ENCODE assay signal across 14 mouse cellular contexts in genomic region chr5:120568964-120569363, GRCm38 (mm10). TPM values are rescaled to one million over a fixed set of nuclear protein-coding genes. Genes with fewer than 3 reads are reported as not detected.
DNase-seq lines count a peak whose midpoint lies in the region; ATAC-seq and TF ChIP-seq lines count a peak whose summit lies in the region.
"Had no signal": no experiment of that assay in that cellular context is flagged by ENCODE, and none has a peak within 500 bp of the region (broad histone marks: within the 10 kb centered on the region; RNA-seq: fewer than 3 reads in every experiment).

No protein-coding gene starts in this region.

- intact Hi-C loops in left cerebral cortex, postnatal 36 days (cut with DNase I), result no loop called here

- H3K27ac ChIP-seq in hindbrain, embryonic 12.5 days, result peak overlapping the region; percentile 82; the same call in 1 of the 2 replicates
- H3K27ac ChIP-seq in hindbrain, embryonic 10.5 days, result no peak overlapping the region
- H3K27ac ChIP-seq in embryonic facial prominence, embryonic 15.5 days (replicated peaks), result peak overlapping the region; percentile 89; the same call in 1 of the 2 replicates
- H3K27ac ChIP-seq in hindbrain, postnatal 0 days, result peak overlapping the region; percentile 82
- H3K27ac ChIP-seq in midbrain, postnatal 0 days (ENCODE audit: low read depth, low read length), result peak overlapping the region; percentile 79; the same call in 1 of the 2 replicates

- H3K4me1 ChIP-seq in hindbrain, embryonic 12.5 days, result peaks cover 66% of the 10 kb centered on the region
- peaks cover 73% of the 10 kb centered on the region for H3K4me1 ChIP-seq in hindbrain, embryonic 10.5 days (replicated peaks)
- H3K4me1 ChIP-seq in embryonic facial prominence, embryonic 15.5 days, result peaks cover 76% of the 10 kb centered on the region
- H3K4me1 ChIP-seq in hindbrain, postnatal 0 days (ENCODE audit: insufficient read depth, low read length), result peaks cover 63% of the 10 kb centered on the region
- H3K4me1 ChIP-seq in midbrain, postnatal 0 days (ENCODE audit: insufficient read depth, low read length), result peaks cover 29% of the 10 kb centered on the region

- H3K4me2 ChIP-seq in hindbrain, embryonic 12.5 days (replicated peaks), result no peak overlapping the region
- no peak overlapping the region for H3K4me2 ChIP-seq in embryonic facial prominence, embryonic 15.5 days (replicated peaks)
- no peak overlapping the region for H3K4me2 ChIP-seq in hindbrain, postnatal 0 days (ENCODE audit: low read depth, low read length)
- no peak overlapping the region for H3K4me2 ChIP-seq in midbrain, postnatal 0 days (ENCODE audit: low read depth, low read length, poor library complexity, severe bottlenecking)
- H3K4me2 ChIP-seq: heart, embryonic 11.5 days had no signal

- no peak for DNase-seq in hindbrain, embryonic 10.5 days (ENCODE audit: low spot score)
- DNase-seq in hindbrain, postnatal 0 days (ENCODE audit: low spot score), result no peak
- no peak for DNase-seq in midbrain, postnatal 0 days (ENCODE audit: low spot score)
- DNase-seq in natural killer cell, adult 2 months (ENCODE audit: low spot score in 2 of 2), result no peak
- DNase-seq in left cerebral cortex, adult 8-10 months (ENCODE audit: low spot score in 2 of 2), result no peak
- no peak for DNase-seq in left cerebral cortex, postnatal 36 days (ENCODE audit: low spot score in 2 of 2)
- DNase-seq: lung, adult 18-20 months; right cerebral cortex, postnatal 14 days had no signal

- H3K27me3 ChIP-seq in hindbrain, embryonic 12.5 days, result no peaks in the 10 kb centered on the region
- H3K27me3 ChIP-seq in hindbrain, embryonic 10.5 days (ENCODE audit: insufficient read depth, poor library complexity, severe bottlenecking), result no peaks in the 10 kb centered on the region
- H3K27me3 ChIP-seq in embryonic facial prominence, embryonic 15.5 days, result no peaks in the 10 kb centered on the region
- H3K27me3 ChIP-seq in hindbrain, postnatal 0 days (ENCODE audit: insufficient read depth, low read length), result no peaks in the 10 kb centered on the region
- H3K27me3 ChIP-seq in midbrain, postnatal 0 days (ENCODE audit: insufficient read depth, low read length), result no peaks in the 10 kb centered on the region
- H3K27me3 ChIP-seq: Patski had no signal

- no peak overlapping the region for H3K4me3 ChIP-seq in hindbrain, embryonic 12.5 days
- no peak overlapping the region for H3K4me3 ChIP-seq in hindbrain, embryonic 10.5 days
- H3K4me3 ChIP-seq in embryonic facial prominence, embryonic 15.5 days (replicated peaks), result no peak overlapping the region
- no peak overlapping the region for H3K4me3 ChIP-seq in hindbrain, postnatal 0 days (ENCODE audit: low read length)
- H3K4me3 ChIP-seq in midbrain, postnatal 0 days (ENCODE audit: low read depth, low read length), result no peak overlapping the region
- H3K4me3 ChIP-seq: erythroblast, embryonic 14.5 days had no signal

- no peak for TF ChIP-seq CTCF in hindbrain, postnatal 0 days (IDR thresholded peaks at IDR 0.05; ENCODE audit: low read depth)
- TF ChIP-seq CTCF in midbrain, postnatal 0 days (IDR thresholded peaks at IDR 0.05), result no peak

- no peaks in the 10 kb centered on the region for H3K9me3 ChIP-seq in hindbrain, embryonic 12.5 days (replicated peaks)
- no peaks in the 10 kb centered on the region for H3K9me3 ChIP-seq in hindbrain, embryonic 10.5 days
- no peaks in the 10 kb centered on the region for H3K9me3 ChIP-seq in embryonic facial prominence, embryonic 15.5 days (replicated peaks)
- H3K9me3 ChIP-seq in hindbrain, postnatal 0 days (ENCODE audit: low read length), result no peaks in the 10 kb centered on the region
- H3K9me3 ChIP-seq in midbrain, postnatal 0 days (ENCODE audit: low read length), result no peaks in the 10 kb centered on the region

- no peak for ATAC-seq in hindbrain, embryonic 12.5 days (ENCODE audit: low FRiP score)
- no peak for ATAC-seq in embryonic facial prominence, embryonic 15.5 days (ENCODE audit: insufficient number of reproducible peaks, low FRiP score, low TSS enrichment, low read depth)
- no peak for ATAC-seq in hindbrain, postnatal 0 days
- no peak for ATAC-seq in midbrain, postnatal 0 days (ENCODE audit: low FRiP score)
- ATAC-seq: CD4-positive, CD25-positive, alpha-beta regulatory T cell, adult 4 months; Patski had no signal

- no peak overlapping the region for H3K9ac ChIP-seq in hindbrain, embryonic 12.5 days
- H3K9ac ChIP-seq in embryonic facial prominence, embryonic 15.5 days, result no peak overlapping the region
- H3K9ac ChIP-seq in hindbrain, postnatal 0 days (replicated peaks; ENCODE audit: low read length), result no peak overlapping the region
- H3K9ac ChIP-seq in midbrain, postnatal 0 days (replicated peaks; ENCODE audit: low read length, poor library complexity, severe bottlenecking), result no peak overlapping the region; the same call in 1 of the 2 replicates

- WGBS in hindbrain, embryonic 12.5 days, result 85% methylated on average over 4 of the region's 4 CpGs
- 88% methylated on average over 4 of the region's 4 CpGs for WGBS in hindbrain, embryonic 10.5 days
- WGBS in embryonic facial prominence, embryonic 15.5 days, result 83% methylated on average over 4 of the region's 4 CpGs
- 77% methylated on average over 4 of the region's 4 CpGs for WGBS in hindbrain, postnatal 0 days
- WGBS in midbrain, postnatal 0 days, result 82% methylated on average over 4 of the region's 4 CpGs

- H3K36me3 ChIP-seq in hindbrain, embryonic 12.5 days, result no peaks in the 10 kb centered on the region
- no peaks in the 10 kb centered on the region for H3K36me3 ChIP-seq in hindbrain, embryonic 10.5 days
- no peaks in the 10 kb centered on the region for H3K36me3 ChIP-seq in embryonic facial prominence, embryonic 15.5 days
- H3K36me3 ChIP-seq in hindbrain, postnatal 0 days (ENCODE audit: insufficient read depth, low read length), result no peaks in the 10 kb centered on the region
- H3K36me3 ChIP-seq in midbrain, postnatal 0 days (ENCODE audit: insufficient read depth, low read length), result no peaks in the 10 kb centered on the region

RNA-seq across cellular contexts. Expression of gene Tpcn1, which starts 19.5 kb away (rescaled TPM):
- polyA plus RNA-seq in hindbrain, embryonic 12.5 days (2016; fragmentation: Nextera tagmentation; extraction: Ambion mirVana), result 18.4 and 19.2 TPM in 2 replicates
- 12.5 and 12.9 TPM in 2 replicates for polyA plus RNA-seq in hindbrain, embryonic 10.5 days (2016; fragmentation: Nextera tagmentation; extraction: Ambion mirVana)
- polyA plus RNA-seq in embryonic facial prominence, embryonic 15.5 days (2015; fragmentation: Nextera tagmentation; extraction: Ambion mirVana), result 28.4 and 28.6 TPM in 2 replicates
- 24.5 and 30.7 TPM in 2 replicates for total RNA-seq in hindbrain, postnatal 0 days (2014; rRNA removed)
- polyA plus RNA-seq in hindbrain, postnatal 0 days (2015; fragmentation: Nextera tagmentation; extraction: Ambion mirVana), result 15.4 and 16.1 TPM in 2 replicates
- 11.6 and 25.3 TPM in 2 replicates for total RNA-seq in midbrain, postnatal 0 days (2014; rRNA removed)
- polyA plus RNA-seq in midbrain, postnatal 0 days (2015; fragmentation: Nextera tagmentation; extraction: Ambion mirVana), result 9.3 and 9.4 TPM in 2 replicates
- 10 to 100 TPM; 32.5 to 41.9 (median 34.2) TPM for total RNA-seq in left cerebral cortex, adult 8-10 months (2022)
- total RNA-seq in left cerebral cortex, postnatal 36 days (2021), result 10 to 100 TPM; 32.9 to 36.0 TPM

RNA-seq across cellular contexts. Expression of gene Iqcd, which starts 19.9 kb away (rescaled TPM):
- polyA plus RNA-seq in hindbrain, embryonic 12.5 days (2016; fragmentation: Nextera tagmentation; extraction: Ambion mirVana), result 1.9 and 2.5 TPM in 2 replicates
- polyA plus RNA-seq in hindbrain, embryonic 10.5 days (2016; fragmentation: Nextera tagmentation; extraction: Ambion mirVana), result 1.3 and 2.8 TPM in 2 replicates
- 1.9 and 3.2 TPM in 2 replicates for polyA plus RNA-seq in embryonic facial prominence, embryonic 15.5 days (2015; fragmentation: Nextera tagmentation; extraction: Ambion mirVana)
- 0.63 and 1.9 TPM in 2 replicates for total RNA-seq in hindbrain, postnatal 0 days (2014; rRNA removed)
- 1.8 and 2.0 TPM in 2 replicates for polyA plus RNA-seq in hindbrain, postnatal 0 days (2015; fragmentation: Nextera tagmentation; extraction: Ambion mirVana)
- total RNA-seq in midbrain, postnatal 0 days (2014; rRNA removed), result 0.94 and 1.3 TPM in 2 replicates
- polyA plus RNA-seq in midbrain, postnatal 0 days (2015; fragmentation: Nextera tagmentation; extraction: Ambion mirVana), result 0.86 and 1.5 TPM in 2 replicates
- 1 to 10 TPM in 3 of 4 experiments, under 1 TPM in 1; 0.78 to 1.3 (median 1.3) TPM for total RNA-seq in left cerebral cortex, adult 8-10 months (2022)
- total RNA-seq in left cerebral cortex, postnatal 36 days (2021), result 1 to 10 TPM in 1 of 2 experiments, under 1 TPM in 1; 0.81 to 1.1 TPM

RNA-seq across cellular contexts. Expression of gene Rita1, which starts 43.4 kb away (rescaled TPM):
- 16.8 and 19.2 TPM in 2 replicates for polyA plus RNA-seq in hindbrain, embryonic 12.5 days (2016; fragmentation: Nextera tagmentation; extraction: Ambion mirVana)
- 19.0 and 19.6 TPM in 2 replicates for polyA plus RNA-seq in hindbrain, embryonic 10.5 days (2016; fragmentation: Nextera tagmentation; extraction: Ambion mirVana)
- 15.5 and 15.8 TPM in 2 replicates for polyA plus RNA-seq in embryonic facial prominence, embryonic 15.5 days (2015; fragmentation: Nextera tagmentation; extraction: Ambion mirVana)
- 38.0 and 38.6 TPM in 2 replicates for total RNA-seq in hindbrain, postnatal 0 days (2014; rRNA removed)
- 30.1 and 30.4 TPM in 2 replicates for polyA plus RNA-seq in hindbrain, postnatal 0 days (2015; fragmentation: Nextera tagmentation; extraction: Ambion mirVana)
- 32.3 and 43.6 TPM in 2 replicates for total RNA-seq in midbrain, postnatal 0 days (2014; rRNA removed)
- polyA plus RNA-seq in midbrain, postnatal 0 days (2015; fragmentation: Nextera tagmentation; extraction: Ambion mirVana), result 31.4 and 33.9 TPM in 2 replicates
- 10 to 100 TPM; 25.1 to 30.2 (median 28.8) TPM for total RNA-seq in left cerebral cortex, adult 8-10 months (2022)
- total RNA-seq in left cerebral cortex, postnatal 36 days (2021), result 10 to 100 TPM; 35.7 to 36.3 TPM

RNA-seq across cellular contexts. Expression of gene Ddx54, which starts 43.6 kb away (rescaled TPM):
- 53.2 and 53.6 TPM in 2 replicates for polyA plus RNA-seq in hindbrain, embryonic 12.5 days (2016; fragmentation: Nextera tagmentation; extraction: Ambion mirVana)
- polyA plus RNA-seq in hindbrain, embryonic 10.5 days (2016; fragmentation: Nextera tagmentation; extraction: Ambion mirVana), result 62.2 and 64.7 TPM in 2 replicates
- polyA plus RNA-seq in embryonic facial prominence, embryonic 15.5 days (2015; fragmentation: Nextera tagmentation; extraction: Ambion mirVana), result 43.4 and 44.5 TPM in 2 replicates
- 37.3 and 40.1 TPM in 2 replicates for total RNA-seq in hindbrain, postnatal 0 days (2014; rRNA removed)
- 30.8 and 31.9 TPM in 2 replicates for polyA plus RNA-seq in hindbrain, postnatal 0 days (2015; fragmentation: Nextera tagmentation; extraction: Ambion mirVana)
- total RNA-seq in midbrain, postnatal 0 days (2014; rRNA removed), result 36.2 and 37.8 TPM in 2 replicates
- polyA plus RNA-seq in midbrain, postnatal 0 days (2015; fragmentation: Nextera tagmentation; extraction: Ambion mirVana), result 31.7 and 32.6 TPM in 2 replicates
- total RNA-seq in left cerebral cortex, adult 8-10 months (2022), result 10 to 100 TPM; 32.4 to 36.9 (median 35.7) TPM
- total RNA-seq in left cerebral cortex, postnatal 36 days (2021), result 10 to 100 TPM; 36.9 to 43.1 TPM

RNA-seq across cellular contexts. Expression of gene Slc8b1, which starts 58.0 kb away (rescaled TPM):
- polyA plus RNA-seq in hindbrain, embryonic 12.5 days (2016; fragmentation: Nextera tagmentation; extraction: Ambion mirVana), result 3.5 and 4.0 TPM in 2 replicates
- 4.4 and 5.8 TPM in 2 replicates for polyA plus RNA-seq in hindbrain, embryonic 10.5 days (2016; fragmentation: Nextera tagmentation; extraction: Ambion mirVana)
- 9.0 and 9.3 TPM in 2 replicates for polyA plus RNA-seq in embryonic facial prominence, embryonic 15.5 days (2015; fragmentation: Nextera tagmentation; extraction: Ambion mirVana)
- 3.7 and 4.0 TPM in 2 replicates for total RNA-seq in hindbrain, postnatal 0 days (2014; rRNA removed)
- polyA plus RNA-seq in hindbrain, postnatal 0 days (2015; fragmentation: Nextera tagmentation; extraction: Ambion mirVana), result 2.5 and 2.7 TPM in 2 replicates
- total RNA-seq in midbrain, postnatal 0 days (2014; rRNA removed), result 1.9 and 2.1 TPM in 2 replicates
- polyA plus RNA-seq in midbrain, postnatal 0 days (2015; fragmentation: Nextera tagmentation; extraction: Ambion mirVana), result 2.5 and 2.7 TPM in 2 replicates
- total RNA-seq in left cerebral cortex, adult 8-10 months (2022), result 1 to 10 TPM; 5.0 to 8.6 (median 6.3) TPM
- total RNA-seq in left cerebral cortex, postnatal 36 days (2021), result 1 to 10 TPM; 4.2 to 8.2 TPM
